Mouse (Mus musculus): Measurements from ENCODE around the gene Eif3c.

Eif3c gene

DNA sequence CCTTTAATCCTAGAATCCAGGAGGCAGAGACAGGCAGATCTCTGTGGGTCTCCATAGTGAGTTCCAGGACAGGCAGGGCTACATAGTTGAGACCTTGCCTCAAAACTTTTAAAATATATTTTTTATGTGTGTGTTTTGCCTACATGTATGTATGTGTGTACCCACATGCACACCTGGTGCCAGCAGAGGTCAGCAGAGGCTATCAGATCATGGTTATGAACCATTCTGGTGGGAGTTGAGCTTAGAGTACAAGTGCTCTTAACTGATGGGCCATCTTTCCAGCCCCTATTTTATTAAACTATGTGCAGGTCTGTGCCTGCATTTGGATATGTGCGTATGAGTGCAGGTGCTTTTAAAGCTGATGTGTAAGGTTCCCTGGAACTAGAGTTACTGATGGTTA lies 11.4 kb downstream of the Eif3c start:
- DNase-seq (ENCODE audit: low read depth, low spot score), result no peak

DNA sequence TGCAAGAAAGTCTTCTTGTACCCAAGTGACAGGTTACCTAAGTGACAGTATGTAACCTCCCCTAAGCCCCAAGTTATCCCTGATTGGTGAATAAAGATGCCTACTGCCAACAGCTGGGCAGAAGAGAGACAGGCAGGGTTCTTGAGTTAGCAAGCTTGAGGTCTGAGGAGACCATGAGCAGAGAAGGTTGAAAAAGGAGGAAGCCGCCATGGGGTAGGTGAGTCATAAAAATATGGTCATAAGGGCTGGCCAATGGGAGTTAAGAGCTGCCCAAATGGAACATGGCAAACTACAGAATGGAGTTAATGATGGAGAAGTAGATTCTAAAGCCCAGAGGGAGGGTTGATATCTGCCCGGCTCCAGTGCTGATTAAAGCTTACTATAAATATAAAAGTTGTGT lies 20.6 kb downstream of the Eif3c start:
- DNase-seq (ENCODE audit: low read depth, low spot score), result no peak

DNA sequence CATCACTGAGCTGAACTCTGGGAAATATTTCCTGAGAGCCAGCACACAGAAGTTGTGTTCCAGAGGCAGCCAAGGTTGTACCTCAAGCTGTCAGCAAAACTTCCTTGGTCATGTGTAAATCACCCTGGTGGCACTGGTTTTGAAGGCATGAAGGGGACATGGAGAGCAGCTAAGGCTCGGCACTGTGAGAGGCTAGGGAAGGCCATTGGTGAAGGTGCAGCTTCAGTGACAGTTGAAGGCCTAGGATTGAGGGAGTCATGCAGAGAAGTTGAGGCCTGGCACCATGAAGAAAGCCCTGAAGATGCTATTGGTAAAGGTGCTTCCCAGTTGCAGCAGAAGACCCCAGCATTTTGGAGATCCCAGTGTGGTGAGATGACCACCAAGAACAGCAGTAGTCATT lies 24.6 kb downstream of the Eif3c start:
- DNase-seq (ENCODE audit: low read depth, low spot score), result no peak

DNA sequence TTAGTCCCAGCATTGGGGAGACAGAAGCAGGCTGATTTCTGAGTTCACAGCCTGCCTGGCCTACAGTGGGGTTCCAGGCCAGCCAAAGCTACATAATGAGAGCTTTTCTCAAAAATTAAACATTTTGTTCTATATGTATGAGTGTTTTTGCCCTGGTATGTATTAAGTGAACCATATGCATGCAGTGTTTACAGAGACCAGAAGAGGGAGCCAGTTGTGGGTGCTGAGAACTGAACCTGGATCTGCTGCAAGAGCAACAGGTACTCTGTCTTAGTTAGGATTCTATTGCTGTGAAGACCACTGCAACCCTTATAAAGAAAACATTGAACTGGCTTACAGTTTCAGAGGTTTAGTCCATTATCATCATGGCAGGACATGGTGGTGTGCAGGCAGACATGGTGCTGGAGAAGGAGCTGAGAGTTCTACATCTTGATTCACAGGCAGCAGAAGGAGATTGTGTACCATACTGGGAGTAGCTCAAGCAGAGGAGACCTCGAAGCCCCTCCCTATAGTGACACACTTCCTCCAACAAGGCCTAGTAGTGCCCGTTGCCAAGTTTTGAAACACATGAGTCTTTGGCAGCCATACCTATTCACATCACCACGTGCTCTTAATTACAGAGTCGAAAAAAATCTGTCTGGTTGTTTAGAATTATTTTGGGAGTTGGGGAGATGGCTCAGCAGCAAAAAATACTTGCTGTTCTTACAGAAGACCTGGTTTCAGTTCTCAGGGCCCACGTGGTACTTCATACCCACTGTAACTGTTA lies 28.2 kb downstream of the Eif3c start:
- peak; percentile 52 for DNase-seq (ENCODE audit: low read depth, low spot score)

DNA sequence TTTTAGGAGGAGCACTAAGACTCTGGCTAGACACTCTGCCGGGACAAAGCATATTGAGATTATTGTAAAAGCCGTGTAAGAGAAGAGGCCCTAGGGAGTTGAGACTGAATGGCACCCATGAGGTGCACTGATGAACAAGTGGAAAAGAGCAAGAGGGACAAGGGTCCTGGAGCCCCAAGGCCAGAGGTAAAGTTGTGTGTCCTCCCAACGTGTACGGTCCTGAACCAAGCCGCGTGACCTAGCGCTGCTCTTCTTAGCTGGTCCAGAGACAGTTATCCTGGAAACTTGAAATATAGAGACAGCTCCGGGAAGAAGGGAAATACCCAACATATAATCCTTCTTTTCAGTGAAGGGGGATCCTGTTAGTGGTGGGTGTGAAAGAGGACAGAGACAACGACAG lies 29.7 kb downstream of the Eif3c start:
- DNase-seq (ENCODE audit: low read depth, low spot score), result no peak

DNA sequence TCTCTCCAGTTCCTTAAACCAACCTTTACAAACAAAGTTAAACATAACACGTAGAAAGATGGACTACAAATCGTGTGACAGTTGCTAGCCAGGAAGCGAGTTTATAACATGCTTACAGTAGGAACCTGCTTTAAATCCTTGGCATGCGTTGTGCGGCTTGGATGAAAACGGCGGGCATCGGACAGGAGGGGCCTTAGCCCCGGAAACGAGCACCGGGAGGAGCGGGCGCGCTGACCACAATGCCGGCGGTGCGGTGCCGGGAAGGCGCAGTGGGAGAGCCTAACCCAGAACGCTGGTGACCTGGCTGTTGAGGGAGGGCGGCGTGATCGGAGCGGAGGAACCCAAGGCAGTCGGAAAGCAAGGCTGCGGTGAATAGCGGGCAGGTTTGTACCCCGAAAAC lies 30.4 kb downstream of the Eif3c start:
- peak; percentile 16 for DNase-seq (ENCODE audit: low read depth, low spot score)

DNA sequence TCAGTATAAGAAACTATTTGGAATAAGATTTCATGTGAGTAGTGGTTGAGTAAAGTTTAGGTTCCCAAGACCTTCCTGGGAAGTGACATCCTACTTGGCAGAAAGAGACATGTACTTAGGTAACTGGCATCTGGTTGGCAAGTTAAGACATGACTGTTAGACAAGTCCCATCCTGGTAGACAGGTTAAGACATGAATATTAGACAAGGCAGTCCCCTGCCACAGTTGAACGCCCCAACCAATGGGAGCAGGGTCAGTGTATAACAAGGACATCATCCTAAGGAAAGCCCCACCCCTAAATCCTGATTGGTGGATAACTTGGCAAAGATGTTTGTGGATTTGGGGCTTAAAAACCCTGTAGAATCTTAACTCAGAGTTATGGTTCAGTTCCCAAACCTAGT lies 32.8 kb downstream of the Eif3c start:
- no peak for DNase-seq (ENCODE audit: low read depth, low spot score)

DNA sequence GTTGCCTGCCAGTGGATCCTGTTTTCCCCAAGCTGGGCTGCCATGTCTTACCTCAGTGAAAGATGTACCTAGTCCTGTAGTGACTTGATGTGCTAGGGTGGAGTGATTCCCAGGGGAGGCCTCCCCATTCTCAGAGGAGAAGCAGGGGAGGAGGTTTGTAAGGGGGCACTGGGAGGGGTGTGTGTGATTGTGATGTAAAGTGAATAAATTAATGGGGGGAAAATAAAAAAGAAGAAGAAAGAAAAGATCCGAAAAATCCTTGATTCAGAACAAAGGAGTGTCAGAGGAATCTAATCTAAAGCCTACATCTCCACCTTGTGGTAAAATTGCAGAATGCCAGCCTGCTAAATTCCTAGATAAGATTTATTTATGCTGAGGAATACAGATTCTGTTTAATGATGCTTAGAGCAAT lies 38.0 kb downstream of the Eif3c start:
- peak; percentile 63 for DNase-seq (ENCODE audit: low read depth, low spot score)

DNA sequence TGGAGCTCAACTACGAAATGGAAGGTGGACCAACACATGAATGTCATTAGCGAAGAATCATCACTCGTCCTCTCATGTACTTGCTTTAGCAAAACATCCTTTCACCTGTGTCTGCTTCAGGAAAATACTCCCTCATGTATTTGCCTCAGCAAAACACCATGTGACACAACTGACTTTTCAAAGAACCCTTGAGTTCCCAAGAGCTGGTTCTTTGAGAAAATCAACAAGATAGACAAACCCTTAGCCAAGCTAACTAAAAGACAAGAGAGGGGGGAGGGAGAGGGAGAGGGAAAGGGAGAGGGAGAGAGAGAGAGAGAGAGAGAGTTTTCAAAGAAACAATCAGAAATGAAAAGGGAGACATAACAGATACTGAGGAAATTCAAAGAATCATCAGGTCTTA lies 42.9 kb downstream of the Eif3c start:
- no peak for DNase-seq (ENCODE audit: low read depth, low spot score)

DNA sequence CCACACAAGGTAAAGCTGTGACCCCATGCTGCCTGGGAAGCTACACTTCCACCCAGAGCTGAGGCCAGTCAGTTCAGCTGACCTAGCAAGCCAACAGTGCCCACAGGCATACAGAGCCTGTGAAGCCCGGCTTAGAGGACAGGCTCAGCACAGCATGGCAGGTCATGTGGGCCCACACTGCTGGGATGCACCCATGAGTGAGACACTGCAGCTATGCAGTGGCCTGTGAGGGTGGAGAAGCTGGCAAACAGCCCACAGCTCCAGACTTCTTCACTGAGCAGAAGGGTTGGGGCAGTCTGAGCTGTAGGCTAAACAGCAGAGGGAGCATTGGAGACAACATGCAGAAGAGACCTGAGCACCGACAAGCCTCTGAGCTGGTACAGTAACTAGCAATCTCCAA lies 46.7 kb downstream of the Eif3c start:
- no peak for DNase-seq (ENCODE audit: low read depth, low spot score)

DNA sequence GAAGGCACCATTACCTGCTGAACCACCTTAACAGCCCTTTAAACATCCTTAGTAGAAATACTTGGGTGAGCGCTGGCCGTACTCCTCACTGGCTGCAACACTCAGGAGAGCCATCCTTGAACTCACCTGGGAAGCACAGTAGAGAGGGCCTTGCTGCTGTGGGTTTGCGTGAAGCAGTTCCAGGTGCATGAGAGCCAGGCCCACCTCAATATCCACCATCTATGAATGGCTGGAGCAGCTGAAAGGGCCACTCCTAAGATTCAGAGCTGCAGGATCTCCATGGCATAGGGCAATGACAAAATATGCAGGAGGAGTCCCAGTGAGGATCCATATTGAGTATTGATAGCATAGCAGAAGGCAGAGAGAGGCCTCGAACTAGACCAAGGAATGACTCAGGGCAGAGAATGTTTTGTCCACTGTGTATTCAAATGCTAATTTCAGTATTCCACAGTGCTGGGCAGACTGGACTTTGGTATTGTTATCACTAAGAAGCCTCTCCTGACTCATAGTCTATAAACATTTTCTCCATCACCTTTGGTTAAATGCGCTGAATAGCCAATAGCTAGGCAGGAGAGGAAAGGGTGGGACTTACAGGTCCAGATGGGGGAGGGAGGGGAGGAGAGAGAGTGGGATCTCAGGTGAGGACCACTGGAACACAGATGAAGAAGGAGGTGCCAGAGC lies 47.8 kb downstream of the Eif3c start:
- DNase-seq (ENCODE audit: low read depth, low spot score), result no peak

DNA sequence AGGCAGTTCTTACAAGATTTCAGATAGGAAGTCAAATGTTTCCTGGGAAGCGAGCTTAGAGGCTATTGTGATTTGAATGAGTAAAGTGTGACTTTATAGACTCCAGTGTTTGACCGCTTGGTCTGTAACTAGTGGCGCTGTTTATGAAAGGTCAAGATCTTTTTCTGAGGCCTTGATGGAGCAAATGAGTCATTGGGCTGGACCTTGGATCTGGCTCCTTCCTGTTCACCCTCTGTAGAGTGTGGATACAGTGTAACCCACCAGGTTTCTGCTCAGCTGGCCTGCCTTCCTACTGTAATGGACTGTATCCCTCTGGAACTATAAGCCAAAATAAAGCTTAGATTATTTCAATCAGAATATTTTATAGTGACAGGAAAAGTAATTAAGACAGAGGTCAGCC lies 54.9 kb downstream of the Eif3c start:
- DNase-seq (ENCODE audit: low read depth, low spot score), result no peak

DNA sequence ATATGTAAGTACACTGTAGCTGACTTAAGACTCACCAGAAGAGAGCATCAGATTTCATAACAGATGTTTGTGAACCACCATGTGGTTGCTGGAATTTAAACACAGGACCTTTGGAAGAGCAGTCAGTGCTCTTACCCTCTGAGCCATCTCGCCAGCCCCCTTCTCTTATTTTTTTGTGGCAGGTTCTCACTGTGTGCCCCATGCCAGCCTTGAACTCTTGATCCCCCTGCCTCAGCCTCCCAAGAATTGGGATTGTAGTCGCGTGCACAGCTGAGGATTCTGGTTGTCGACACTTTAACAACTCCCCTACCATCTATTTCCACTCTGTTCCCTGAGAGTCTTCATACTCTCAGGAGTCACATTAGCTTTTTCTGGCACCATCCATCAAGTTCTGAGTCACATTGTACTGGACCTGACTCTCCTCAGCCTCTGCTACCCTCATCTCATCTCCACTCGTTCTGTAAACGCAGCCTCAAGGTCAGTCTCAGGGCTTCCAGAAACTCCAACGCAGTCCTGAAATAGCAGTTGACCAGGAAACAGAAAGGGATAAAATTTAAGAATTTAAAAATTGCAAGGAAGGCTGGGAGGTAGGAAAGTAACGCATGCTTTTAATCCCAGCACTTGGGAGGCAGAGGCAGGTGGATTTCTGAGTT lies 59.0 kb downstream of the Eif3c start:
- DNase-seq (ENCODE audit: low read depth, low spot score), result no peak

DNA sequence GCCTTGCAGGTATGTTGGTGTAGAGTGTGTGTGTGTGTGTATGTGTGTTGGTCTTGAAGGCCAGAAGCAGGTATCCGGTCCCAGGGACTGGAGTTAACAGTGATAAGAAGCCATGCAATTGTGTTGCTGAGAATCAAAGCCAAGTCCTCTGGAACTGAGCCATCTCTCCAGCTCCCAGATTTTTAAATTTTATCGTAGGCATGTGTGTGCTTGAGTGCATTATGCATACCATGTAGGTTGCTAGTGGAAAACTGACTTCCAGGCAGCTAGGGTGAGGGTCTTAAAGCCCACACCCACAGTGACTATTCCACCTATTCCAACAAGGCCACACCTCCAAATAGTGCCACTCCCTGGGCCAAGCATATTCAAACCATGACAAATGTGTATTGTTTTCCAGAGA lies 61.3 kb downstream of the Eif3c start:
- DNase-seq (ENCODE audit: low read depth, low spot score), result no peak

DNA sequence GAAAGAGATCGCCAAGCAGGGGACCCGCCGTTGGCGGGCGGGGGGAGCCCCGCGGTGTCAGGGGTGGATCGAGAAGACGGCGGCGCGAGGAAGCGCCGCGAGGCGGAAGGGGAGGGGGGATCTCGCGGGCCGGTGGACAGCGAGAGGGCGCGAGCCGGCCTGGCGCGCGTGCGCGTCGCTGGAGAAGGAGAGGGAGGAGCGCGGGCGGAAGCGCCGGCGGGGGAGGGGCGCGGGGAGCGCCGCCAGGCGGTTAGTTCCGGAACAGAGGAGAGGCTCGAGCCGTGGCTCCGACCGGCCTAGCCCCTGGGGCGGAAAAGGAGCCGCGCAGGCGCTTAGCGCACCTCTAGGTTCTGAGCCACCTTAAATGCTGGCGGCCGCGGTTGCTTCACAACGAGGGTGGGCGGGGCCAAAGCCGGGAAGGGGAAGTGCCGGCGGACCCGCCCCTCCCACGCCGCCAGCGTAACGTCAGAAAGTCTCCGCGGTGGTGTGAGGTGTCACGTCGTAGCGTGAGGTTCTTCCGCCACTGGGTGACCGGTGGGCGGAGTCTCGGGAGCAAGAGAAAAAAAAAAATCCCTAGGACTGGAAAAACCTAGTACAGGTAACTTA lies 62.8 kb downstream of the Eif3c start, which contains the start of gene Atxn2l:
Gene Atxn2l, minus strand, starts transcription at position 165 of the 606 bp plus-strand sequence.
- DNase-seq (ENCODE audit: low read depth, low spot score), result peak; percentile 99

DNA sequence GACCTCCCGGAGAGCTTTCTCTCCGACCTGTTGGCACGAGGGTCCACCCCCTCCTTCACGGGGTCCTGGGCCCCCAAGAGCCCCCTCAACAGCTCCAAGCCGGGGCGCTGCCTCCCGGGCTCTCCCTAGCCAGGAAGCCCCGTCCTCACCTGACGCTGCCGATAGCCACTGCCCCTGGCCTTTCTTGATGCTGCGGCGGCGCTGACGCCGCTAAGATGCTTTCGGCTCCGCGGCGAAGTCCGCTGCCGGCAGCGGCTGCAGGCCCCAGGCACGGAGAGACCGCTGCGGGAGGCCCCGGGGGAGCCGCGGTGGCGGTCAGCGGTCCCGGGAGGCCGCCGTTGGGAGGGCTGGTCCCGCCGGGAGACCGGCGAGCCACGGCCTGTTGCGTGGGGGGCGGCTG lies 63.5 kb downstream of the Eif3c start:
- DNase-seq (ENCODE audit: low read depth, low spot score), result no peak

DNA sequence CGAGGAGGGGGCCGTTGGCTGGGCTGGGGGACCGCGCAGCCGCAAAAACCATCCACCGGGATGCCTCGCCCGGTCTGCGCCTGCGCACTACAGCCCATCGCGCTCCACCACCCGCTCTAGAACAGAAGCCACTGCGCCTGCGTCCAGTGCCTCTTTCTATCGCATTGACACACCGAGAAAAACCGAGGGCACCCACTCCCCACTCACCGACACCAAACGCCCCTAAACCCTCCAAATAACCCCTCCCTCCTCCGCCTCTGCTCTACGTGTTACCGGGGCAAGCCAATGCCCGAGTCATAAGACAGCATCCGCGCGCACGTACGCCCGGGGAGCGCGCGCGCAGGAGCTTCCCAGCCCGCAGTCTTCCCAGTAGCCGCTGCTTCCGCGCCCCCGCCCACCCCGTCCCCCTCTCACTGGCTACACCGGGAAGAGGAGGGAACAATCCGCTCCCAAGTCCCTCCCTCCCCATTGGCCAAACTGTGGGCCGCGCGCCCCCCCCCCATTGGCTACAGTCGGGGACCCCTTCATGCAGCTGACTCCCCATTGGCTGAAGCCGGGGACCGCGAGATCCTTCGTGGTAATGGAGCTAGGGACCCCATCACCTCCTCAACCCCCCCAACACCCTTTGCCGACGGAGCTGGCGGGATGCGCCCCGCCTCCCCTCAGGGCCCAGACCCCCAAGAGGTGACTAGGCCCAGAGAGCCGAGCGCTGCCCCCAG lies 64.0 kb downstream of the Eif3c start:
- DNase-seq (ENCODE audit: low read depth, low spot score), result peak; percentile 98

DNA sequence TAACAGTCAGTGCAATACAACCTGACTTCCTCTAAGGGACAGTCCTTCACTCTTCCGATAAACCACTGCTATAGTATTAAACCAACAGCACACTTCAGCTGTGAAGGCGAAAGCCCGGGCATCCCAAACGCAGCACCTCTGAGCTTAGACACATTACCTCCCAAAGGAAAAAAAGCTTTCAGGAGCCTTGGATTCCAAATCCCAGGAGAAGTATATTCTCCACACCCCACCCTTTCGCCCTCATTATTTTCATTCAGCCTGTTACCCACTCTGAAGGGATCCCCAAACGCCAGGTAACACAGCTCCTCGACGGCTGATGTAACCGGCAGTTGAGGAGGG lies 64.6 kb downstream of the Eif3c start:
- no peak for DNase-seq (ENCODE audit: low read depth, low spot score)

DNA sequence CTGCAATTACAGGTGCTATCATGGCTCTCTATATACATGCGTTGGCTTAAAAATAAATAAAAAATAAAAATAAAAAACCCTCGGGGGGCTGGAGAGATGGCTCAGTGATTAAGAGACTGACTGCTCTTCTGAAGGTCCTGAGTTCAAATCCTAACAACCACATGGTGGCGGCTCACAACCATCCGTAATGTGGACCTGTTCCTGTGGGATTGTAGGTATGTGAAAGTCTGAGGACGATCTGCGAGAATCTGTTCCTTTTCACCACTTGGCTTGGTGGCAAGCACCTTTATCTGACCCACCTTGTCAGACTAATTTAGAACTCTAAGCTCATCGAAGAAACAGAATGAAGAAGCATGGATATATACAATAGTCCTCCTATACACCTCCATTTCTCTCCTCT lies 66.8 kb downstream of the Eif3c start:
- no peak for DNase-seq (ENCODE audit: low read depth, low spot score)

DNA sequence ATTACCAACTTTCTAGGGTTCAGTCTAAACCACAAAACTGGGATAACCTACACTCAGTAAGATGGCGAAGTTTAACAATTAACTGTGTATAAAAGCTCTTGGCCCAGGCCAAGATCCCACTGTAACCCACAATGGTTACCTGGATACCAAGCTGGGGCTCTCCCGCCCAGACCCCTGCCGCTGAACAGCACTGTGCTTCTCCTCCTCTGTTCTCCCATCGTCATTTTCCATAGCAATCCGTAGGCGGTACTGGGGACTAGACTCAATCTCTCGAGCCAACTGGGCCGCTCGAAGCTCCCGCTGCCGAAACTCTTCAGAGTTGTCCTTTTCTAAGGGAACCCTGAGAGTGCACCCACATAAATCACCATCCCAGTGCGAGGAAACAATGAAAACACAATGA lies 68.2 kb downstream of the Eif3c start:
- DNase-seq (ENCODE audit: low read depth, low spot score), result no peak

DNA sequence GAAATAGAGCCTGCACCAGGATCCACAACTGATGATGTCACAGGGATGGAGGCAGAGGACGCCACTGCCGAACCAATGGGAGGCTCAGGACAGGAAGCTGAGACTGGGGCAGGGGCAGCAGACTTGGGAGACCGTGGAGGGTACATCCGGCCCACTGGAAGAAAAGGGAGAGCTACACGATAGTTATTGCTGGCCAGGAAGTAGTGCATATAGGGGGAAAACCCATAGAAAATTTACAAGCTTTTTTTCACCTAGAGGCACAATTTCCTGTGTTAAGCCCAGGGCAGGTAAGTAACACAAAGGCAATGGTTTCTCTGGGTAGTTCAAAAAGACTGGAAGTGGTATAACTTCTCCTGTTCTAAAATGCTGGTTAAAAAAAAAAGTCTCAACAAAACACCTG lies 69.7 kb downstream of the Eif3c start:
- DNase-seq (ENCODE audit: low read depth, low spot score), result no peak
